Mouse (Mus musculus) myocyte (in vitro differentiated cells): ENCODE measurements around the gene Slco3a1.

Experiments
- CEBPB ChIP-seq: IDR thresholded peaks from 2 replicates; pipeline ENCODE4 v1.6.1; 2011; ENCODE audit warnings: mild to moderate bottlenecking, moderate library complexity; ENCODE audit not compliant: poor library complexity, insufficient read depth, severe bottlenecking
- E2F4 ChIP-seq: IDR thresholded peaks from one replicate; pipeline ENCODE4 v1.6.1; 2011; ENCODE audit warnings: mild to moderate bottlenecking, control low read depth, moderate library complexity; ENCODE audit not compliant: insufficient read depth
- MAX ChIP-seq: IDR thresholded peaks from one replicate; pipeline ENCODE4 v1.6.1; 2011; ENCODE audit warnings: low read depth, mild to moderate bottlenecking, control low read depth
- MYOD1 ChIP-seq, 3 experiments: IDR thresholded peaks; one replicate each; pipeline ENCODE4 v1.6.1; 2011; ENCODE audit warnings: control low read depth in 2 of 3, low read depth in 2 of 3, mild to moderate bottlenecking in 2 of 3, moderate library complexity in 1 of 3; ENCODE audit not compliant: insufficient read length in 2 of 3, control insufficient read depth in 1 of 3
- MYOG ChIP-seq, 3 experiments: IDR thresholded peaks; one replicate each; pipeline ENCODE4 v1.6.1; 2011; ENCODE audit warnings: control low read depth in 2 of 3, low read depth in 2 of 3, mild to moderate bottlenecking in 2 of 3; ENCODE audit not compliant: insufficient read length in 2 of 3, control insufficient read depth in 1 of 3, insufficient read depth in 1 of 3
- POLR2A ChIP-seq: IDR thresholded peaks from one replicate; pipeline ENCODE4 v1.6.1; 2011; ENCODE audit warnings: low read depth, mild to moderate bottlenecking, control low read depth, moderate library complexity; ENCODE audit not compliant: insufficient read length
- POLR2AphosphoS2 ChIP-seq: IDR thresholded peaks from one replicate; pipeline ENCODE4 v1.6.1; 2011; ENCODE audit warnings: low read depth, control low read depth; ENCODE audit not compliant: insufficient read length
- REST ChIP-seq: IDR thresholded peaks from one replicate; pipeline ENCODE4 v1.6.1; 2011; ENCODE audit warnings: mild to moderate bottlenecking, control low read depth, moderate library complexity; ENCODE audit not compliant: insufficient read depth, insufficient read length
- SRF ChIP-seq: IDR thresholded peaks from one replicate; pipeline ENCODE4 v1.6.1; 2011; ENCODE audit warnings: low read depth; ENCODE audit not compliant: control insufficient read depth, insufficient read length
- TCF12 ChIP-seq: IDR thresholded peaks from one replicate; pipeline ENCODE4 v1.6.1; 2011; ENCODE audit warnings: mild to moderate bottlenecking, control low read depth; ENCODE audit not compliant: poor library complexity, insufficient read depth, severe bottlenecking
- USF1 ChIP-seq: IDR thresholded peaks from one replicate; pipeline ENCODE4 v1.6.1; 2011; ENCODE audit warnings: low read depth, mild to moderate bottlenecking, control low read depth, moderate library complexity

DNA sequence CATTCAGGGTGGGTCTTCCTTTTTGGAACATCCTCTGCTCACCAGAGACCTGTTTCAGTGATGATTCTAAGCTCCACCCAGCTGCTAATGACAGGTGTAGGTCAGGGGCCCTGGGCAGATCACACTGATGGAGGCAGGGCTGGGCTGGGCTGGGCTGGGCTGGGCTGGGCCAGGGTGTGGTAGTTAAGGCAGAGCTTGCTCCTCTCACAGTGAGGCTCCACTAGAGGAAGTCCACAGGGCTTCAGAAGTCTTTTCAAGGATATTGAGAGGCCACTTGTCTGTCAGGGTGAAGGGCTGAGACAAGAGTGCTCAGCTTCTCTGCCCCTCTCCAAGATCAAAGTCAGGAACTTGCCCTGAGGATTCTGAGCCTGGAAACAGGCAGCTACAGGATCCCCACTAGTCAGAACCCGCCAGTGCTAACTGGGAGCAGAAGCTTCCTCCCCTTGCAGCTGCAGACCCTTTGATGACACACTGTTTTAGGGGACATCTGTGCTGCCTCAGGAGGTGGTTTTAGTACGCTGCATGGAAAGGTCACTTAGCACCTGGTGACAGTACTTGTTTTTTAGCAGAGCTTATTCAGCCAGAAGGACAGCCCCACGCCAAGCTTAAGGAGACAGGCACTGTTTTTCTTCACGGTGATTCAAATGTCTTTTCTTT, 213.3 kb downstream of the Slco3a1 start:
- TF ChIP-seq POLR2A (no peak), CEBPB (no peak), MYOD1 (IDR thresholded peaks at IDR 0.05; ENCODE audit: control insufficient read depth in 1 of 3, insufficient read length in 2 of 3, low read depth in 2 of 3) (no peak), USF1 (no peak), MAX (no peak), TCF12 (no peak), POLR2AphosphoS2 (no peak), MYOG (IDR thresholded peaks at IDR 0.05; ENCODE audit: control insufficient read depth in 1 of 3, insufficient read depth in 1 of 3, insufficient read length in 2 of 3, low read depth in 2 of 3) (no peak), REST (no peak), E2F4 (no peak), SRF (no peak)
